Mouse (Mus musculus) embryonic fibroblast, embryonic 13.5 days (primary cell): Measurements from ENCODE around the gene Acaa1b.

Experiments used
- CTCF ChIP-seq: IDR thresholded peaks from 2 replicates; pipeline ENCODE4 v1.5.1; 2011; ENCODE audit warnings: mild to moderate bottlenecking, control low read depth, low read length, moderate library complexity, borderline replicate concordance; ENCODE audit not compliant: insufficient read depth
- POLR2A ChIP-seq: IDR thresholded peaks from 2 replicates; pipeline ENCODE4 v1.6.1; 2011; ENCODE audit warnings: low read depth, mild to moderate bottlenecking, control low read depth, low read length, moderate library complexity

DNA sequence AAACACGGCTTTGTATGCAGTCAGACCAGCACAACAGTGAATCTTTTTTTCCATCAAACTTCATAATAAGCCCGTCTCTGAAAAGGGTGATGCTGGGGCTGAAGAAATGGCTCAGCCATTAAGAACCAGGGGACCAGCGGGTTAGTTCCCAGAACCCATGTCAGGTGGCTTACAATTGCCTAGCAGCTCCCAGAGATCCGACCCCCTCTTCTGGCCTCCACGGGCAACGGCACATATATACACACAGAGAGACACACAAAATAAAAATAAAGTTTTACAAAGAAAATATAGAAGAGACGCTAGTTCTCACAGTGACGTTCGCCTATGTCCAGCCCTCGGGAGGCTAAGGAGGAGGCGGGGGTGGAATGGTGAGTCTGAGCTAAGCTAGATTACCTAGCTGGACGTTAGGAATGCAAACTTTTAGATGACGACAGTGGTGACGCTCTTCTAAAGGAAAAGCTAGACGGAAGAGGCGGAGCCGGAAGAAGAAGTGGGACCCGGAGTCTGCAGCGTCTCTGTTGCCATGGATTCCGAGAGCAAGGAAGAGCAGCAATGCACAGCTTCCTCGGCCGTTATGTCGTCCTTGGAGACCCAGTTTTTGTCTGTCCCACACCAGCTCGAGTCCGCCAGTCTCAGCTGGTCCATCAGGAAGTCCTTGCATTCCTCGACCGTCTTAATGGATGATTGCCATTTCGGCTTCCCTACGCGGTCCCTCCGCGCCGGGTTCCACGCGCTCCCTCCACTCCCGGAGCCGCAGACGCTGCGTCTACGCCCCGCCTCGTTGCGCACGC lies 54.7 kb downstream of the Acaa1b start, which contains the start of gene Dlec1:
- TF ChIP-seq CTCF (no peak), POLR2A (peak; percentile 76)
